Mouse (Mus musculus): ENCODE results near the gene Herc2. TPM values are rescaled to one million over a fixed set of nuclear protein-coding genes. Genes with fewer than 3 reads are reported as not detected.

The Herc2 gene
- polyA plus RNA-seq, 1 experiment from 2014 or later, result 50.0 TPM

DNA sequence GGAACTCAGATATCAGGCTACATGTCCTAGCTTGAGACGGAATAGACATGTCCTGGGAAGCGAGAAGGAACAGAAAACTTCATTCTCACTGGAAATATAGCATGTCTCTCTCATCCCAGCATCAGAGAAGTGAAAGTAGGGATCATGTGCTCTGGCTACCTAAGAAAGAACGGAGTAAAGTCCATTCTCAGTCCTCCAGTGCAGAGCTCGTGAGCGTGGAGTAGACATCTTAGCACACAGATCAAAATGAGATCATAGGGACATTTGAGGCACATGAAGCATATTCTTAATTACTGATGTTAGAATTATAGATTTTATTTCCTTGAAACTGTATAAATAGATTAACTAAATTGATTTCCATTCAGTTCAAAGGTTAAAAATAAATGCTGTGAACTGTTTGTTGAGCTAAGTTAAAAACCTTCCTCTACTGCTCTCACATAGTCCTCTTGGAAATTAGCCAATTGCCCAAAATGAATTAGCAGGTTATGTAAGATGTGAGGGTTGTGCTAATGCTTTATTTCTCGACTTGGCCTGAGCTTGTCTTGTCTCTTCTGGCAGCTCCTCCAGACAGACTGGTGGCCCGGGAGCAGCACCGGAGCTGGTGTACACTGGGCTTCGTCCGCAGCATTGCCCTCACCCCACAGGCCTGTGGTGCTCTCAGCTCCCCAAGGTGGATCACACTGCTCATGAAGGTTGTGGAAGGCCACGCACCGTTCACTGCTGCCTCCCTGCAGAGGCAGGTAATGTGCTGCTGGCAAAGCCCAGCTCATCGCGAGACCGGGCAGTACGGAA, 102.1 kb downstream of the Herc2 start:
- no peak for ATAC-seq
- 93% methylated on average over 16 of the region's 16 CpGs for WGBS
- Histone ChIP-seq H3K27ac (ENCODE audit: low read depth, low read length) (no peak overlapping the region), H3K4me2 (ENCODE audit: low read length) (no peak overlapping the region), H3K9ac (ENCODE audit: low read depth, low read length) (no peak overlapping the region), H3K27me3 (replicated peaks; ENCODE audit: control insufficient read depth, insufficient read depth, low read length) (no peaks in the 10 kb centered on the region), H3K4me1 (ENCODE audit: control insufficient read depth, insufficient read depth, low read depth, low read length) (no peaks in the 10 kb centered on the region), H3K4me3 (ENCODE audit: low read length) (no peak overlapping the region), H3K9me3 (ENCODE audit: control insufficient read depth, low read length) (no peaks in the 10 kb centered on the region), H3K36me3 (ENCODE audit: control insufficient read depth, insufficient read depth, low read length) (peaks cover 38% of the 10 kb centered on the region)

DNA sequence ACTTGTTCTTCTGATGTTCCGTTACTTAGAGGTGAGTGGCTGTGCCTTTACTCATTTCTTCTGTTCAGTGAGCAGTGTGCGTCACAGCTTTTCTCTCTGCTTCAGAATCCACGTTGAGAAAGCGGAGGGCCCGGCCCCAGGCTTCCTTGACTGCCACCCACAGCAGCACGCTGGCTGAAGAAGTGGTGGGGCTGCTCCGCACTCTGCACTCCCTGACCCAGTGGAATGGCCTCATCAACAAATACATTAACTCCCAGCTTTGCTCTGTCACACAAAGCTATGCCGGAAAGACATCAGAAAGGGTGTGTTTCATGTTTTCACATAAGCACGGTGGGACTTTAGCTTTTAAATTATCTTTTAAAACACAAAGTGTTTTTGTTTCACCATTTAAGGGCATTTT, 103.2 kb downstream of the Herc2 start:
- Histone ChIP-seq H3K9ac (ENCODE audit: low read depth, low read length) (no peak overlapping the region), H3K36me3 (ENCODE audit: control insufficient read depth, insufficient read depth, low read length) (peaks cover 47% of the 10 kb centered on the region), H3K4me3 (ENCODE audit: low read length) (no peak overlapping the region), H3K9me3 (ENCODE audit: control insufficient read depth, low read length) (no peaks in the 10 kb centered on the region), H3K27me3 (replicated peaks; ENCODE audit: control insufficient read depth, insufficient read depth, low read length) (no peaks in the 10 kb centered on the region), H3K4me2 (ENCODE audit: low read length) (no peak overlapping the region), H3K4me1 (ENCODE audit: control insufficient read depth, insufficient read depth, low read depth, low read length) (no peaks in the 10 kb centered on the region), H3K27ac (ENCODE audit: low read depth, low read length) (no peak overlapping the region)
- whole genome bisulfite sequencing, result 93% methylated on average over 9 of the region's 9 CpGs
- no peak for ATAC-seq

DNA sequence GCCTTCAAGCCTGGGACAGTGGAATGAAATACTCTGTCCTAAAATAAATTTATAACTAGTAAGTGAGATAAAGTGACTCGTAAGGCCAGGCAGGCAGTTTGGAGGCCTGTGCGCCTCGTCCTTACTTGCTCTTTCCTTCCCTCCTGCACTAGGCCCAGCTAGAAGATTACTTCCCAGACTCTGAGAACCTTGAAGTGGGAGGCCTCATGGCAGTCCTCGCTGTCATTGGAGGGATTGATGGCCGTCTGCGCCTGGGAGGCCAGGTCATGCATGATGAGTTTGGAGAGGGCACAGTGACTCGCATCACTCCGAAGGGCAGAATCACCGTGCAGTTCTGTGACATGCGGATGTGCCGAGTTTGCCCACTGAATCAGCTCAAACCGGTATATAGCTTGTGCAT, 103.6 kb downstream of the Herc2 start:
- Histone ChIP-seq H3K9ac (ENCODE audit: low read depth, low read length) (no peak overlapping the region), H3K4me3 (ENCODE audit: low read length) (no peak overlapping the region), H3K4me1 (ENCODE audit: control insufficient read depth, insufficient read depth, low read depth, low read length) (no peaks in the 10 kb centered on the region), H3K9me3 (ENCODE audit: control insufficient read depth, low read length) (no peaks in the 10 kb centered on the region), H3K27me3 (replicated peaks; ENCODE audit: control insufficient read depth, insufficient read depth, low read length) (no peaks in the 10 kb centered on the region), H3K4me2 (ENCODE audit: low read length) (no peak overlapping the region), H3K36me3 (ENCODE audit: control insufficient read depth, insufficient read depth, low read length) (peaks cover 48% of the 10 kb centered on the region), H3K27ac (ENCODE audit: low read depth, low read length) (no peak overlapping the region)
- ATAC-seq, result no peak
- 94% methylated on average over 12 of the region's 12 CpGs for WGBS

DNA sequence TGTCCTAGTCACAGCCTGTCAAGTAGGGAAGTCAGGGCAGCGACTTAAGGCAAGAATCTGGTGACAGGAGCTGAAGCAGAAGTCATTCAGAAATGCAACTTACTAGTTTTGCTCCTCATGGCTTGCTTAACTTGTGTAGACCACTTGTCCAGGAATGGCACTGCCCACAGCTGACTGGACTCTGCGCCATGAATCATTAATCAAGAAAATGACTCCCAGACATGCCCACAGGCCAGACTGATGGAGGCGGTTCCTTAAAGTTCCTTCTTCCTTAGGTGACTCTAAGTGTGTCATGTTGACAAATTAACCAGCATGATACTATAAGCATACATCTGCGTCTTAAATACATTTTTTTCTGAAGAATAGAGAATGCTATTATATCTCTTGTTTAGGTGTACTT, 113.3 kb downstream of the Herc2 start:
- H3K9ac ChIP-seq (ENCODE audit: low read depth, low read length), result no peak overlapping the region
- H3K4me3 ChIP-seq (ENCODE audit: low read length), result no peak overlapping the region
- H3K9me3 ChIP-seq (ENCODE audit: control insufficient read depth, low read length), result no peaks in the 10 kb centered on the region
- H3K27ac ChIP-seq (ENCODE audit: low read depth, low read length), result no peak overlapping the region
- no peaks in the 10 kb centered on the region for H3K27me3 ChIP-seq (replicated peaks; ENCODE audit: control insufficient read depth, insufficient read depth, low read length)
- 96% methylated on average over 4 of the region's 4 CpGs for WGBS
- H3K4me2 ChIP-seq (ENCODE audit: low read length), result no peak overlapping the region
- H3K4me1 ChIP-seq (ENCODE audit: control insufficient read depth, insufficient read depth, low read depth, low read length), result no peaks in the 10 kb centered on the region
- peaks cover 21% of the 10 kb centered on the region for H3K36me3 ChIP-seq (ENCODE audit: control insufficient read depth, insufficient read depth, low read length)
- ATAC-seq, result no peak

DNA sequence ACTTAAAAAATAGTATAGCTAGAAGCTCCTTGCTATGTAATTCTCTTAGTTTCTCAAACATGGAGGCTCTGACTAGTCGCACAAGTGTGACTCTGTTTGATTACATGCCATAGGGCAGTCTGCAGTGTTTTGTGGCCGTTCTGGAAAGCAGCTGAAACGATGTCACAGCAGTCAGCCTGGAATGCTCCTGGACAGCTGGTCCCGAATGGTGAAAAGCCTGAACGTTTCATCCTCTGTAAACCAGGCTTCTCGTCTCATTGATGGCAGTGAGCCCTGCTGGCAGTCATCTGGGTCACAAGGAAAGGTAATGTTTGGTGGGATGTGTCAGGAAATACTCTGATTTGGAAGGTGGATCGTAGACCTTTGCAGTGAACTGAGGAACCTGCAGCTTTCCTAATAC, 118.7 kb downstream of the Herc2 start:
- Histone ChIP-seq H3K4me3 (ENCODE audit: low read length) (no peak overlapping the region), H3K27me3 (replicated peaks; ENCODE audit: control insufficient read depth, insufficient read depth, low read length) (no peaks in the 10 kb centered on the region), H3K9ac (ENCODE audit: low read depth, low read length) (no peak overlapping the region), H3K27ac (ENCODE audit: low read depth, low read length) (no peak overlapping the region), H3K4me2 (ENCODE audit: low read length) (no peak overlapping the region), H3K9me3 (ENCODE audit: control insufficient read depth, low read length) (no peaks in the 10 kb centered on the region), H3K36me3 (ENCODE audit: control insufficient read depth, insufficient read depth, low read length) (peaks cover 12% of the 10 kb centered on the region; the same call in 1 of the 2 replicates), H3K4me1 (ENCODE audit: control insufficient read depth, insufficient read depth, low read depth, low read length) (no peaks in the 10 kb centered on the region)
- 56% methylated on average over 7 of the region's 7 CpGs for WGBS
- no peak for ATAC-seq

DNA sequence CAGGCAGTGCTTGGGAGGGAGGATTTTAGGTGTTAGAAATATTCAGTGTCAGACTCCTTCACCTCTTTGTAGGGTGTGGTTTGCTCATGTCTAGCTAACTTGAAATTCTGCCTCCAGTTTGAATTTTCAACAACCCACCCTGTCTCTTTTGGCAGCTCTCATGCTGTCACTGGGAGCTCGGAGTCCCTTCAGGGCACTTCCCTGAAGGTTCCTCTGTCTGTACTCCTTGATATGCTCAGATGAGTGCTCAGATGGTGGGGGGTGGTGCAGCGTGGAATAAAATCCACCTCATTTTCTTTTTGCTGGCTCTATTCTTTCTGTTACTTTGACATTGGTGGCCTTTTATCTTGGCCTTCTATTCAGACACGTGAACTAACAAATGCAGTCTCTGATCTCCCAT, 127.4 kb downstream of the Herc2 start:
- no peak overlapping the region for H3K4me3 ChIP-seq (ENCODE audit: low read length)
- H3K9ac ChIP-seq (ENCODE audit: low read depth, low read length), result no peak overlapping the region
- WGBS, result 61% methylated on average over 3 of the region's 3 CpGs
- no peak overlapping the region for H3K27ac ChIP-seq (ENCODE audit: low read depth, low read length)
- no peaks in the 10 kb centered on the region for H3K9me3 ChIP-seq (ENCODE audit: control insufficient read depth, low read length)
- no peak for ATAC-seq
- no peak overlapping the region for H3K4me2 ChIP-seq (ENCODE audit: low read length)
- H3K27me3 ChIP-seq (replicated peaks; ENCODE audit: control insufficient read depth, insufficient read depth, low read length), result no peaks in the 10 kb centered on the region
- peaks cover 8% of the 10 kb centered on the region; the same call in 1 of the 2 replicates for H3K36me3 ChIP-seq (ENCODE audit: control insufficient read depth, insufficient read depth, low read length)
- H3K4me1 ChIP-seq (ENCODE audit: control insufficient read depth, insufficient read depth, low read depth, low read length), result no peaks in the 10 kb centered on the region

DNA sequence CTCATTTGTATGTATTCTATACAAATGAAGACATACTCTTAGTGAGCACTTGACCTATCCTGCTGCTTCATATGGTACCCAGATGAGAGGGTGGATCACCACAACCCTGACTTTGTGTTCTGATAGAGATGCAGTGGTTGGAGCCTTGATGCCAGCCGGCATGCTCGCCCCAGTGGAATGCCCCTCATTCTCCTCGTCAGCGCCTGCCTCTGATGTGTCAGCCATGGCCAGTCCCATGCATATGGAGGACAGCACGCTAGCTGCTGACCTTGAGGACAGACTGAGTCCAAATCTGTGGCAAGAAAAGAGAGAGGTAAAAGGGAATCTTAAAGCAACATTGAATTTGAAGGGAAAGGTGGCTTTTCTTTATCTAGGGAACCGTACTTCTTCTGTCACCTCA, 141.0 kb downstream of the Herc2 start:
- WGBS, result 91% methylated on average over 6 of the region's 6 CpGs
- ATAC-seq, result no peak
- H3K36me3 ChIP-seq (ENCODE audit: control insufficient read depth, insufficient read depth, low read length), result peaks cover 42% of the 10 kb centered on the region

DNA sequence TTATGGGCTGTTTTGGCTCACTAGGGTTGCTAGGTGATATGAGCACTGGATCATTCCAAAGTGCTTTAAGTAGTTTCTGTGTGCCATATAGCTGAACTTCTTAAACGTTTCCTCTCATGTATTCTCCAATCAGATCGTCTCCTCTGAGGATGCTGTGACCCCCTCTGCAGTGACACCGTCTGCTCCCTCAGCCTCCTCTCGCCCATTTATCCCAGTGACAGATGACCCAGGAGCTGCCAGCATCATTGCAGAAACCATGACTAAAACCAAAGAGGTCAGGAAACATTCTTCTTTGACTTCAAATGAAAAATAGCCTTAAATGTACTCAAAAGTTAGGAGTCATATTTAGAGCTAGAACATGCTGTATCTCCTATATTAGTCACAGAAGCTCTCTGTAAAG, 141.7 kb downstream of the Herc2 start:
- Histone ChIP-seq H3K36me3 (ENCODE audit: control insufficient read depth, insufficient read depth, low read length) (peaks cover 41% of the 10 kb centered on the region), H3K4me3 (ENCODE audit: low read length) (no peak overlapping the region), H3K4me2 (ENCODE audit: low read length) (no peak overlapping the region), H3K27me3 (replicated peaks; ENCODE audit: control insufficient read depth, insufficient read depth, low read length) (no peaks in the 10 kb centered on the region), H3K27ac (ENCODE audit: low read depth, low read length) (no peak overlapping the region), H3K9me3 (ENCODE audit: control insufficient read depth, low read length) (no peaks in the 10 kb centered on the region), H3K9ac (ENCODE audit: low read depth, low read length) (no peak overlapping the region), H3K4me1 (ENCODE audit: control insufficient read depth, insufficient read depth, low read depth, low read length) (no peaks in the 10 kb centered on the region)
- 74% methylated on average over 4 of the region's 4 CpGs for WGBS
- ATAC-seq, result no peak

More for the DNA sequence above, 141.0 kb downstream of the Herc2 start:
- H3K4me2 ChIP-seq (ENCODE audit: low read length), result no peak overlapping the region
- no peak overlapping the region for H3K4me3 ChIP-seq (ENCODE audit: low read length)
- no peak overlapping the region for H3K9ac ChIP-seq (ENCODE audit: low read depth, low read length)
- H3K9me3 ChIP-seq (ENCODE audit: control insufficient read depth, low read length), result no peaks in the 10 kb centered on the region
- H3K4me1 ChIP-seq (ENCODE audit: control insufficient read depth, insufficient read depth, low read depth, low read length), result no peaks in the 10 kb centered on the region
- no peaks in the 10 kb centered on the region for H3K27me3 ChIP-seq (replicated peaks; ENCODE audit: control insufficient read depth, insufficient read depth, low read length)
- no peak overlapping the region for H3K27ac ChIP-seq (ENCODE audit: low read depth, low read length)

DNA sequence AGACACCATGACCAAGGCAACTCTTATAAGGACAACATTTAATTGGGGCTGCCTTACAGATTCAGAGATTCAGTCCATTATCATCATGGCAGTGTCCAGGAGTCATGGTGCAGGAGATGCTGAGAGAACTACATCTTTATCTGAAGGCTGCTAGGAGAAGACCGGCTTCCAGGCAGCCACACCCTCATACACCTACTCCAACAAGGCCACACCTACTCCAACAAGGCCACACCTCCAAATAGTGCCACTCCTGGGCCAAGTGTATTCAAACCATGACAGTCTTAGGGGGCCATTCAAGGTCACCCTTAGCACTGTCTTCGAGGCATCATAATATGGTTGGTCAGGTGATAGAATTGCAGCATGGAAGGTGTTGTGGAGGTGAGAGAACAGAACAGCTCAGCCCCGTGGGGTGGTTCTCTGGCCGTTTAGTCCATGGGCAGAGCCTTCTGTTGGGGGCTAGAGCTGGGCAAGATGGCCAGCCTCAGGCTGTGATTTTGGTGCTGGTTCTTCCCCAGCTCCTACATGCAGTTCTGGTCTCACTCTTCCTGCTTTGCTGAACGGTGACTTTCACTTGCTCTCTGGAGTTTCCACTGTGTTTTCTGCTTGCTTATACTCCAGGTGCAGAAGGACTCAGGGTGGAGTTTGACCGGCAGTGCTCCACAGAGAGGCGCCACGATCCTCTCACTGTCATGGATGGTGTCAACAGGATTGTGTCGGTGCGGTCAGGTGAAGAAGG, 151.7 kb downstream of the Herc2 start:
- no peaks in the 10 kb centered on the region for H3K9me3 ChIP-seq (ENCODE audit: control insufficient read depth, low read length)
- H3K4me1 ChIP-seq (ENCODE audit: control insufficient read depth, insufficient read depth, low read depth, low read length), result no peaks in the 10 kb centered on the region
- peaks cover 39% of the 10 kb centered on the region for H3K36me3 ChIP-seq (ENCODE audit: control insufficient read depth, insufficient read depth, low read length)
- H3K4me2 ChIP-seq (ENCODE audit: low read length), result no peak overlapping the region
- H3K9ac ChIP-seq (ENCODE audit: low read depth, low read length), result no peak overlapping the region
- H3K27me3 ChIP-seq (replicated peaks; ENCODE audit: control insufficient read depth, insufficient read depth, low read length), result no peaks in the 10 kb centered on the region
- H3K27ac ChIP-seq (ENCODE audit: low read depth, low read length), result no peak overlapping the region
- 97% methylated on average over 10 of the region's 10 CpGs for WGBS
- no peak overlapping the region for H3K4me3 ChIP-seq (ENCODE audit: low read length)
- ATAC-seq, result no peak

Data from hindbrain, embryonic 16.5 days (tissue).